Mouse (Mus musculus): ENCODE results near the gene Pdcd1lg2. TPM values are rescaled to one million over a fixed set of nuclear protein-coding genes. Genes with fewer than 3 reads are reported as not detected.

The Pdcd1lg2 gene
- polyA plus RNA-seq, 1 experiment from 2014 or later = 0.09 TPM

GRCm38 (mm10) chr19:29394721-29395120, 16.0 kb upstream of the Pdcd1lg2 start:
- Histone ChIP-seq H3K9me3 (ENCODE audit: control insufficient read depth, low read length) (peaks cover 4% of the 10 kb centered on the region), H3K4me2 (ENCODE audit: low read length) (no peak overlapping the region), H3K27ac (ENCODE audit: low read depth, low read length) (no peak overlapping the region), H3K9ac (ENCODE audit: low read depth, low read length) (no peak overlapping the region), H3K36me3 (ENCODE audit: control insufficient read depth, insufficient read depth, low read length) (no peaks in the 10 kb centered on the region), H3K27me3 (replicated peaks; ENCODE audit: control insufficient read depth, insufficient read depth, low read length) (no peaks in the 10 kb centered on the region), H3K4me3 (ENCODE audit: low read length) (no peak overlapping the region), H3K4me1 (ENCODE audit: control insufficient read depth, insufficient read depth, low read depth, low read length) (no peaks in the 10 kb centered on the region)
- WGBS = 92% methylated on average over 2 of the region's 2 CpGs
- no peak for ATAC-seq

- no peak for ATAC-seq
- H3K4me3 ChIP-seq (ENCODE audit: low read length) = no peak overlapping the region
- H3K36me3 ChIP-seq (ENCODE audit: control insufficient read depth, insufficient read depth, low read length) = no peaks in the 10 kb centered on the region
- H3K9me3 ChIP-seq (ENCODE audit: control insufficient read depth, low read length) = peaks cover 4% of the 10 kb centered on the region
- no peak overlapping the region for H3K4me2 ChIP-seq (ENCODE audit: low read length)
- WGBS = 88% methylated on average over 1 of the region's 1 CpGs
- H3K9ac ChIP-seq (ENCODE audit: low read depth, low read length) = no peak overlapping the region
- no peaks in the 10 kb centered on the region for H3K4me1 ChIP-seq (ENCODE audit: control insufficient read depth, insufficient read depth, low read depth, low read length)
- H3K27me3 ChIP-seq (replicated peaks; ENCODE audit: control insufficient read depth, insufficient read depth, low read length) = no peaks in the 10 kb centered on the region
- H3K27ac ChIP-seq (ENCODE audit: low read depth, low read length) = no peak overlapping the region
These were observed 14.4 kb upstream of the Pdcd1lg2 start for GRCm38 (mm10) chr19:29396353-29396752.

- Histone ChIP-seq H3K4me2 (ENCODE audit: low read length) (no peak overlapping the region), H3K36me3 (ENCODE audit: control insufficient read depth, insufficient read depth, low read length) (no peaks in the 10 kb centered on the region), H3K9ac (ENCODE audit: low read depth, low read length) (no peak overlapping the region), H3K4me3 (ENCODE audit: low read length) (no peak overlapping the region), H3K4me1 (ENCODE audit: control insufficient read depth, insufficient read depth, low read depth, low read length) (peaks cover 3% of the 10 kb centered on the region; the same call in 1 of the 2 replicates), H3K9me3 (ENCODE audit: control insufficient read depth, low read length) (peaks cover 4% of the 10 kb centered on the region), H3K27ac (ENCODE audit: low read depth, low read length) (no peak overlapping the region), H3K27me3 (replicated peaks; ENCODE audit: control insufficient read depth, insufficient read depth, low read length) (no peaks in the 10 kb centered on the region)
- ATAC-seq = no peak
- 94% methylated on average over 4 of the region's 4 CpGs for WGBS
These were observed 10.9 kb upstream of the Pdcd1lg2 start for GRCm38 (mm10) chr19:29399786-29400185.

- WGBS = 93% methylated on average over 3 of the region's 3 CpGs
- Histone ChIP-seq H3K36me3 (ENCODE audit: control insufficient read depth, insufficient read depth, low read length) (no peaks in the 10 kb centered on the region), H3K9me3 (ENCODE audit: control insufficient read depth, low read length) (peaks cover 4% of the 10 kb centered on the region), H3K4me1 (ENCODE audit: control insufficient read depth, insufficient read depth, low read depth, low read length) (peaks cover 3% of the 10 kb centered on the region; the same call in 1 of the 2 replicates), H3K27ac (ENCODE audit: low read depth, low read length) (no peak overlapping the region), H3K4me2 (ENCODE audit: low read length) (no peak overlapping the region), H3K4me3 (ENCODE audit: low read length) (no peak overlapping the region), H3K9ac (ENCODE audit: low read depth, low read length) (no peak overlapping the region), H3K27me3 (replicated peaks; ENCODE audit: control insufficient read depth, insufficient read depth, low read length) (no peaks in the 10 kb centered on the region)
- no peak for ATAC-seq
These were observed 10.3 kb upstream of the Pdcd1lg2 start for GRCm38 (mm10) chr19:29400466-29400865.

GRCm38 (mm10) chr19:29402621-29403020, 8.1 kb upstream of the Pdcd1lg2 start:
- Histone ChIP-seq H3K9ac (ENCODE audit: low read depth, low read length) (no peak overlapping the region), H3K4me3 (ENCODE audit: low read length) (no peak overlapping the region), H3K4me1 (ENCODE audit: control insufficient read depth, insufficient read depth, low read depth, low read length) (peaks cover 3% of the 10 kb centered on the region; the same call in 1 of the 2 replicates), H3K4me2 (ENCODE audit: low read length) (no peak overlapping the region), H3K9me3 (ENCODE audit: control insufficient read depth, low read length) (peaks cover 4% of the 10 kb centered on the region), H3K27ac (ENCODE audit: low read depth, low read length) (no peak overlapping the region), H3K27me3 (replicated peaks; ENCODE audit: control insufficient read depth, insufficient read depth, low read length) (no peaks in the 10 kb centered on the region), H3K36me3 (ENCODE audit: control insufficient read depth, insufficient read depth, low read length) (no peaks in the 10 kb centered on the region)
- 92% methylated on average over 4 of the region's 4 CpGs for WGBS
- ATAC-seq = no peak

GRCm38 (mm10) chr19:29403251-29403650, 7.5 kb upstream of the Pdcd1lg2 start:
- ATAC-seq = no peak
- H3K36me3 ChIP-seq (ENCODE audit: control insufficient read depth, insufficient read depth, low read length) = no peaks in the 10 kb centered on the region
- H3K9ac ChIP-seq (ENCODE audit: low read depth, low read length) = no peak overlapping the region
- peaks cover 3% of the 10 kb centered on the region for H3K9me3 ChIP-seq (ENCODE audit: control insufficient read depth, low read length)
- WGBS = 93% methylated on average over 4 of the region's 4 CpGs
- no peak overlapping the region for H3K27ac ChIP-seq (ENCODE audit: low read depth, low read length)
- no peaks in the 10 kb centered on the region for H3K27me3 ChIP-seq (replicated peaks; ENCODE audit: control insufficient read depth, insufficient read depth, low read length)
- H3K4me1 ChIP-seq (ENCODE audit: control insufficient read depth, insufficient read depth, low read depth, low read length) = peaks cover 3% of the 10 kb centered on the region; the same call in 1 of the 2 replicates
- no peak overlapping the region for H3K4me3 ChIP-seq (ENCODE audit: low read length)
- H3K4me2 ChIP-seq (ENCODE audit: low read length) = no peak overlapping the region

GRCm38 (mm10) chr19:29405388-29405787, 5.3 kb upstream of the Pdcd1lg2 start:
- no peak overlapping the region for H3K27ac ChIP-seq (ENCODE audit: low read depth, low read length)
- no peak overlapping the region for H3K4me3 ChIP-seq (ENCODE audit: low read length)
- no peaks in the 10 kb centered on the region for H3K27me3 ChIP-seq (replicated peaks; ENCODE audit: control insufficient read depth, insufficient read depth, low read length)
- H3K4me2 ChIP-seq (ENCODE audit: low read length) = no peak overlapping the region
- ATAC-seq = no peak
- no peak overlapping the region for H3K9ac ChIP-seq (ENCODE audit: low read depth, low read length)
- 52% methylated on average over 2 of the region's 2 CpGs for WGBS
- H3K9me3 ChIP-seq (ENCODE audit: control insufficient read depth, low read length) = no peaks in the 10 kb centered on the region; the same call in 1 of the 2 replicates
- peaks cover 3% of the 10 kb centered on the region; the same call in 1 of the 2 replicates for H3K4me1 ChIP-seq (ENCODE audit: control insufficient read depth, insufficient read depth, low read depth, low read length)
- H3K36me3 ChIP-seq (ENCODE audit: control insufficient read depth, insufficient read depth, low read length) = no peaks in the 10 kb centered on the region

- WGBS = 82% methylated on average over 18 of the region's 18 CpGs
- Histone ChIP-seq H3K9me3 (ENCODE audit: control insufficient read depth, low read length) (no peaks in the 10 kb centered on the region), H3K27ac (ENCODE audit: low read depth, low read length) (no peak overlapping the region), H3K27me3 (replicated peaks; ENCODE audit: control insufficient read depth, insufficient read depth, low read length) (no peaks in the 10 kb centered on the region), H3K36me3 (ENCODE audit: control insufficient read depth, insufficient read depth, low read length) (no peaks in the 10 kb centered on the region), H3K9ac (ENCODE audit: low read depth, low read length) (no peak overlapping the region), H3K4me3 (ENCODE audit: low read length) (no peak overlapping the region), H3K4me1 (ENCODE audit: control insufficient read depth, insufficient read depth, low read depth, low read length) (peaks cover 3% of the 10 kb centered on the region; the same call in 1 of the 2 replicates), H3K4me2 (ENCODE audit: low read length) (no peak overlapping the region)
- no peak for ATAC-seq
These were observed 4.4 kb upstream of the Pdcd1lg2 start for GRCm38 (mm10) chr19:29406042-29407017.
